Mouse (Mus musculus) embryonic fibroblast, embryonic 13.5 days (primary cell): ENCODE measurements around the gene Bricd5.

Experiments
- CTCF ChIP-seq: IDR thresholded peaks from 2 replicates; pipeline ENCODE4 v1.5.1; 2011; ENCODE audit warnings: mild to moderate bottlenecking, control low read depth, low read length, moderate library complexity, borderline replicate concordance; ENCODE audit not compliant: insufficient read depth
- POLR2A ChIP-seq: IDR thresholded peaks from 2 replicates; pipeline ENCODE4 v1.6.1; 2011; ENCODE audit warnings: low read depth, mild to moderate bottlenecking, control low read depth, low read length, moderate library complexity

- no peak for TF ChIP-seq POLR2A
- TF ChIP-seq CTCF: no peak
Observed at GRCm38 (mm10) chr17:24442107-24442506, 31.6 kb upstream of the Bricd5 start.
